16 mouse cellular contexts compared by ENCODE assay signal in the genomic region with DNA sequence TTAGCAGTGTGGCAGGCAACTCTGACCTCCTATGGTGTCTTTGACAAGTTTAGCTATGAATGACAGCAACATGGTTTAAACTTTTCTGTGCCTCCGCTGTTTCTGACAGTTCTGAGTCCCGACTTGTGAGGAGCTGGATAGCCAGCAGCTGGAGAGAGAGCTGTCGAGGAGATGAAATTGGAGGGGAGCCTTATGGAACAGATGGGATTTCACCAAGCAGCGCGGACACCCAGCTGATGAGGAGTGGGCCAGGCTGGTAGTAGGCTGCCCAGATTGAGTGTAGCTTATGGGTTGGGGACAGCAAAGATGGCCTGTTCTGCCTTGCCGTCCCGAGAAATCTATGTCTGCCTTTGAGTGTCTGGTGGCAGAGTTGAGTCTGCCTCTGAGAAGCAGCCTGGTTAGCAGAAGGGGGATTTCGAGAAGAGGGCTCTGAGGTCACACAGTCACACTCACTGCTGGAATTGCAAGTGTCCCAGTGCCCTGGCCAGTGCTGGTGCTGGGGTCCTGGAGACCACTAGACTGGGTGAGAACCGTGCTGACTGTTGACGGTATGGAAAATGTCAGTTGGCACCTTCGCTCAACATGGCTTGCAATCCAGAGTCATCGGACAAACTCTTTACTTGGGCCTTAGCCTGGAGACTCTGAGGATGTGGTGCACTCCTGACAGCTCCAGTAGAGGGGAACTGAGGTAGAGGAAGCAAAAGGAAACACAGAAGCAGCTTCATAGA.
DNase-seq lines count a peak whose midpoint lies in the region; ATAC-seq lines count a peak whose summit lies in the region.
"Had no signal": no experiment of that assay in that cellular context is flagged by ENCODE, and none has a peak within 500 bp of the region (broad histone marks: within the 10 kb centered on the region; RNA-seq: fewer than 3 reads in every experiment).

No protein-coding gene starts in this region.

- intact Hi-C loops in heart, postnatal 10 days (cut with DNase I) = no loop called here

- no peak overlapping the region for H3K4me3 ChIP-seq in forebrain, embryonic 14.5 days (ENCODE audit: low read depth, low read length)
- no peak overlapping the region for H3K4me3 ChIP-seq in forebrain, embryonic 12.5 days (replicated peaks)
- H3K4me3 ChIP-seq in heart, embryonic 15.5 days = no peak overlapping the region
- H3K4me3 ChIP-seq in limb, embryonic 15.5 days = no peak overlapping the region
- no peak overlapping the region for H3K4me3 ChIP-seq in limb, embryonic 10.5 days
- H3K4me3 ChIP-seq in neural tube, embryonic 14.5 days (ENCODE audit: low read depth, low read length) = no peak overlapping the region

- no peaks in the 10 kb centered on the region for H3K4me1 ChIP-seq in forebrain, embryonic 14.5 days (ENCODE audit: control insufficient read depth, insufficient read depth, low read length)
- H3K4me1 ChIP-seq in forebrain, embryonic 12.5 days = no peaks in the 10 kb centered on the region; the same call in 1 of the 2 replicates
- H3K4me1 ChIP-seq in heart, embryonic 15.5 days (replicated peaks) = peaks cover 37% of the 10 kb centered on the region
- H3K4me1 ChIP-seq in limb, embryonic 15.5 days = no peaks in the 10 kb centered on the region
- no peaks in the 10 kb centered on the region for H3K4me1 ChIP-seq in limb, embryonic 10.5 days
- no peaks in the 10 kb centered on the region for H3K4me1 ChIP-seq in neural tube, embryonic 14.5 days (ENCODE audit: control insufficient read depth, insufficient read depth, low read length)

- ATAC-seq in forebrain, embryonic 14.5 days = peak; percentile 42; the same call in 1 of the 2 replicates
- ATAC-seq in forebrain, embryonic 12.5 days (ENCODE audit: low FRiP score) = no peak
- no peak for ATAC-seq in heart, embryonic 15.5 days (replicated peaks; ENCODE audit: insufficient number of reproducible peaks, insufficient read depth, low FRiP score, low read depth)
- ATAC-seq in limb, embryonic 15.5 days (ENCODE audit: insufficient number of reproducible peaks, low FRiP score, low TSS enrichment, low read depth) = peak; percentile 40; the same call in 1 of the 2 replicates
- ATAC-seq in neural tube, embryonic 14.5 days (ENCODE audit: low read depth) = no peak
- ATAC-seq: intestine, postnatal 0 days had no signal

- H3K27ac ChIP-seq in forebrain, embryonic 14.5 days (ENCODE audit: low read depth, low read length) = 0 out of 2 replicates have a peak overlapping the region, but pooled peaks have one; percentile 21
- H3K27ac ChIP-seq in forebrain, embryonic 12.5 days = no peak overlapping the region
- H3K27ac ChIP-seq in heart, embryonic 15.5 days = 0 out of 2 replicates have a peak overlapping the region, but pooled peaks have one; percentile 13
- no peak overlapping the region for H3K27ac ChIP-seq in limb, embryonic 15.5 days
- no peak overlapping the region for H3K27ac ChIP-seq in limb, embryonic 10.5 days
- 0 out of 2 replicates have a peak overlapping the region, but pooled peaks have one; percentile 16 for H3K27ac ChIP-seq in neural tube, embryonic 14.5 days (ENCODE audit: low read depth, low read length)
- H3K27ac ChIP-seq: kidney, postnatal 0 days; liver, embryonic 14.5 days had no signal

- WGBS in forebrain, embryonic 14.5 days = 83% methylated on average over 12 of the region's 12 CpGs
- 92% methylated on average over 12 of the region's 12 CpGs for WGBS in forebrain, embryonic 12.5 days
- WGBS in heart, embryonic 15.5 days = 61% methylated on average over 12 of the region's 12 CpGs
- WGBS in limb, embryonic 15.5 days = 87% methylated on average over 12 of the region's 12 CpGs
- WGBS in limb, embryonic 10.5 days = 93% methylated on average over 12 of the region's 12 CpGs
- 82% methylated on average over 12 of the region's 12 CpGs for WGBS in neural tube, embryonic 14.5 days

- H3K4me2 ChIP-seq in forebrain, embryonic 14.5 days (ENCODE audit: low read length) = no peak overlapping the region
- H3K4me2 ChIP-seq in forebrain, embryonic 12.5 days = no peak overlapping the region
- no peak overlapping the region for H3K4me2 ChIP-seq in heart, embryonic 15.5 days
- H3K4me2 ChIP-seq in limb, embryonic 15.5 days = no peak overlapping the region
- no peak overlapping the region for H3K4me2 ChIP-seq in neural tube, embryonic 14.5 days (ENCODE audit: low read depth, low read length)

- DNase-seq in forebrain, embryonic 14.5 days (ENCODE audit: low spot score) = peak; percentile 37
- no peak for DNase-seq in heart, postnatal 10 days
- no peak for DNase-seq in limb, embryonic 10.5 days (ENCODE audit: low spot score)
- no peak for DNase-seq in neural tube, embryonic 10.5 days (ENCODE audit: extremely low spot score, low spot score)
- DNase-seq: adrenal gland, postnatal 10 days; cerebellum, adult 2 months; gastrocnemius, postnatal 10 days; right cerebral cortex, postnatal 25 days had no signal

- H3K9me3 ChIP-seq in forebrain, embryonic 14.5 days (replicated peaks; ENCODE audit: control insufficient read depth, low read length) = no peaks in the 10 kb centered on the region
- H3K9me3 ChIP-seq in forebrain, embryonic 12.5 days = no peaks in the 10 kb centered on the region
- H3K9me3 ChIP-seq in heart, embryonic 15.5 days (replicated peaks) = no peaks in the 10 kb centered on the region
- no peaks in the 10 kb centered on the region for H3K9me3 ChIP-seq in limb, embryonic 15.5 days
- H3K9me3 ChIP-seq in limb, embryonic 10.5 days (replicated peaks) = no peaks in the 10 kb centered on the region
- no peaks in the 10 kb centered on the region for H3K9me3 ChIP-seq in neural tube, embryonic 14.5 days (ENCODE audit: control insufficient read depth, low read length)

- H3K36me3 ChIP-seq in forebrain, embryonic 14.5 days (ENCODE audit: control insufficient read depth, insufficient read depth, low read length) = peaks cover 11% of the 10 kb centered on the region; the same call in 1 of the 2 replicates
- peaks cover 26% of the 10 kb centered on the region for H3K36me3 ChIP-seq in forebrain, embryonic 12.5 days (replicated peaks)
- no peaks in the 10 kb centered on the region for H3K36me3 ChIP-seq in heart, embryonic 15.5 days
- peaks cover 23% of the 10 kb centered on the region for H3K36me3 ChIP-seq in limb, embryonic 15.5 days
- H3K36me3 ChIP-seq in limb, embryonic 10.5 days = peaks cover 82% of the 10 kb centered on the region
- H3K36me3 ChIP-seq in neural tube, embryonic 14.5 days (ENCODE audit: control insufficient read depth, insufficient read depth, low read length) = 0 out of 2 replicates have a peak, but pooled peaks cover 3% of the 10 kb centered on the region

- H3K27me3 ChIP-seq in forebrain, embryonic 14.5 days (replicated peaks; ENCODE audit: control insufficient read depth, insufficient read depth, low read length) = no peaks in the 10 kb centered on the region
- no peaks in the 10 kb centered on the region for H3K27me3 ChIP-seq in forebrain, embryonic 12.5 days
- H3K27me3 ChIP-seq in heart, embryonic 15.5 days = no peaks in the 10 kb centered on the region
- no peaks in the 10 kb centered on the region for H3K27me3 ChIP-seq in limb, embryonic 15.5 days
- H3K27me3 ChIP-seq in limb, embryonic 10.5 days (ENCODE audit: low read depth, poor library complexity, severe bottlenecking) = no peaks in the 10 kb centered on the region
- no peaks in the 10 kb centered on the region for H3K27me3 ChIP-seq in neural tube, embryonic 14.5 days (ENCODE audit: control insufficient read depth, insufficient read depth, low read length)
- H3K27me3 ChIP-seq: CH12.LX had no signal

- H3K9ac ChIP-seq in forebrain, embryonic 14.5 days (ENCODE audit: low read length) = no peak overlapping the region
- no peak overlapping the region for H3K9ac ChIP-seq in forebrain, embryonic 12.5 days
- H3K9ac ChIP-seq in heart, embryonic 15.5 days = no peak overlapping the region
- H3K9ac ChIP-seq in limb, embryonic 15.5 days = no peak overlapping the region
- H3K9ac ChIP-seq in neural tube, embryonic 14.5 days (replicated peaks; ENCODE audit: low read depth, low read length) = no peak overlapping the region
- H3K9ac ChIP-seq: liver, embryonic 14.5 days had no signal

Comparison
In these comparisons a context has a peak if more than half of its experiments do, and no peak if none do; other contexts are left out.
1. ATAC-seq: peak in forebrain, embryonic 14.5 days (single experiment) and limb, embryonic 15.5 days (single experiment); none in forebrain, embryonic 12.5 days (single experiment), heart, embryonic 15.5 days (single experiment) and neural tube, embryonic 14.5 days (single experiment).
2. H3K27ac ChIP-seq: peak in forebrain, embryonic 14.5 days (single experiment), heart, embryonic 15.5 days (single experiment) and neural tube, embryonic 14.5 days (single experiment); none in forebrain, embryonic 12.5 days (single experiment), limb, embryonic 15.5 days (single experiment) and limb, embryonic 10.5 days (single experiment).